Mouse (Mus musculus) CD8-positive naive resting alpha-beta T cell, adult 2 months (primary cell): ENCODE data around the gene Cenpn.

Experiments
- DNase-seq, 2 experiments: peaks; one replicate each; pipeline ENCODE4 v3.0.0; 2022; ENCODE audit warnings: low read depth in 2 of 2, low spot score in 2 of 2

Cenpn gene

GRCm38 (mm10) chr8:116921337-116922059 lies at the start of gene Cenpn, which contains the start of gene Cmc2:
TSS of gene Cenpn (plus strand) at chr8:116921730.
TSS of gene Cmc2 (minus strand) at chr8:116921455.
- DNase-seq: peak; percentile 86 to 89

- DNase-seq: peak in 1 of 2 experiments; percentile 6
Measured at GRCm38 (mm10) chr8:116872761-116873342, 48.7 kb upstream of the Cenpn start.

GRCm38 (mm10) chr8:116873586-116873985 lies 47.9 kb upstream of the Cenpn start:
- no peak for DNase-seq

GRCm38 (mm10) chr8:116873986-116874385 lies 47.5 kb upstream of the Cenpn start:
- no peak for DNase-seq

- no peak for DNase-seq
Measured at GRCm38 (mm10) chr8:116875798-116876450, 45.6 kb upstream of the Cenpn start.

GRCm38 (mm10) chr8:116881396-116881795 lies 40.1 kb upstream of the Cenpn start:
- no peak for DNase-seq

- no peak for DNase-seq
Measured at GRCm38 (mm10) chr8:116887813-116888212, 33.7 kb upstream of the Cenpn start.

GRCm38 (mm10) chr8:116891446-116891845 lies 30.1 kb upstream of the Cenpn start:
- DNase-seq: no peak

- no peak for DNase-seq
Measured at GRCm38 (mm10) chr8:116892130-116892529, 29.4 kb upstream of the Cenpn start.

- DNase-seq: no peak
Measured at GRCm38 (mm10) chr8:116892636-116893035, 28.9 kb upstream of the Cenpn start.

- no peak for DNase-seq
Measured at GRCm38 (mm10) chr8:116893938-116894337, 27.6 kb upstream of the Cenpn start.

- DNase-seq: no peak
Measured at GRCm38 (mm10) chr8:116895521-116895920, 26.0 kb upstream of the Cenpn start.

GRCm38 (mm10) chr8:116904736-116905135 lies 16.8 kb upstream of the Cenpn start:
- no peak for DNase-seq

GRCm38 (mm10) chr8:116905252-116905651 lies 16.3 kb upstream of the Cenpn start:
- peak; percentile 6 to 15 for DNase-seq

GRCm38 (mm10) chr8:116905836-116906235 lies 15.7 kb upstream of the Cenpn start:
- DNase-seq: no peak

- peak in 1 of 2 experiments; percentile 26 for DNase-seq
Measured at GRCm38 (mm10) chr8:116921005-116921336, 559 bp upstream of the Cenpn start.

- DNase-seq: no peak
Measured at GRCm38 (mm10) chr8:116922060-116922757, 679 bp downstream of the Cenpn start.

- DNase-seq: peak in 1 of 2 experiments; percentile 14
Measured at GRCm38 (mm10) chr8:116923526-116923925, 2.0 kb downstream of the Cenpn start.

- peak; percentile 52 to 63 for DNase-seq
Measured at GRCm38 (mm10) chr8:116927880-116928279, 6.3 kb downstream of the Cenpn start.

GRCm38 (mm10) chr8:116928588-116928987 lies 7.1 kb downstream of the Cenpn start:
- no peak for DNase-seq

- DNase-seq: no peak
Measured at GRCm38 (mm10) chr8:116934976-116935375, 13.4 kb downstream of the Cenpn start.

- no peak for DNase-seq
Measured at GRCm38 (mm10) chr8:116935506-116935905, 14.0 kb downstream of the Cenpn start.
